Mouse (Mus musculus): ENCODE measurements around the gene Gm28044. TPM values are rescaled to one million over a fixed set of nuclear protein-coding genes. Genes with fewer than 3 reads are reported as not detected.

Gm28044 gene
- total and polyA plus RNA-seq, 3 experiments: 1.1 to 3.6 TPM; not detected in 1

DNA sequence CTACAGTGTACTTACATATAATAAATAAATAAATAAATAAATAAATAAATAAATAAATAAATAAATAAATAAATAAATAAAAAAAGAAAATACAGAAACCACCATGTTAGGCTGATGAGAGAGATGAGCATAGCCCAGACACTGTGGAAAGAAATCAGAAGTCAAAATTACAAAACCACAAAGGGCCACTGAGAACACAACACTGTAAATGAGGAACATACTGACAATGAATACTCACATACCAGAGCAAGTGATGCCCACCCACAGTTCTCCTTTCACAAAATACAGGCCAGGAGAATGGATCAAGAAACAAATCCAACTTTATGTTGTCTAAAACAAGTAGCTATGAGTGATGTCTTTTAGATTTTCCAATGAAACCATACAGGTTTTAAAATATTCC lies 8.5 kb downstream of the Gm28044 start:
- H3K27me3 ChIP-seq (ENCODE audit: control insufficient read depth in 1 of 2, insufficient read depth in 2 of 2, low read length in 2 of 2): no peaks in the 10 kb centered on the region
- no peak overlapping the region for H3K9ac ChIP-seq (ENCODE audit: control insufficient read depth, low read depth, low read length, poor library complexity, severe bottlenecking)
- TF ChIP-seq ZMIZ1 (IDR thresholded peaks at IDR 0.05; ENCODE audit: low read depth, low read length) (no peak), SMC3 (IDR thresholded peaks at IDR 0.05; ENCODE audit: low read depth, low read length) (no peak), ZNF384 (IDR thresholded peaks at IDR 0.05; ENCODE audit: low read depth, low read length) (no peak), RCOR1 (IDR thresholded peaks at IDR 0.05; ENCODE audit: low read depth, low read length) (no peak), NELFE (IDR thresholded peaks at IDR 0.05; ENCODE audit: low read depth, low read length) (no peak), TBP (IDR thresholded peaks at IDR 0.05; ENCODE audit: low read depth, low read length) (no peak), TAL1 (IDR thresholded peaks at IDR 0.05; ENCODE audit: low read length) (no peak), CTCF (IDR thresholded peaks at IDR 0.05 in 2 of 3, conservative IDR thresholded peaks at IDR 0.05 in 1 of 3; ENCODE audit: control insufficient read depth in 1 of 3, insufficient read depth in 1 of 3, low read depth in 2 of 3, low read length in 3 of 3, poor library complexity in 1 of 3, severe bottlenecking in 1 of 3) (no peak), MEF2A (IDR thresholded peaks at IDR 0.05; ENCODE audit: extremely low read depth, insufficient replicate concordance, low read depth, low read length, poor library complexity, severe bottlenecking) (no peak), JUND (IDR thresholded peaks at IDR 0.05; ENCODE audit: low read depth, low read length) (no peak), KAT2A (conservative IDR thresholded peaks at IDR 0.05; ENCODE audit: low read depth, low read length) (no peak)
- no peaks in the 10 kb centered on the region for H3K4me1 ChIP-seq (ENCODE audit: control insufficient read depth in 1 of 2, insufficient read depth in 2 of 2, low read length in 2 of 2)
- H3K79me2 ChIP-seq (ENCODE audit: control insufficient read depth, insufficient read depth, low read length, poor library complexity): no peaks in the 10 kb centered on the region; the same call in 1 of the 2 replicates
- H3K27ac ChIP-seq (ENCODE audit: control insufficient read depth, low read depth, low read length): no peak overlapping the region
- H3K9me3 ChIP-seq (replicated peaks; ENCODE audit: insufficient read depth, low read length): no peaks in the 10 kb centered on the region
- DNase-seq (ENCODE audit: low read depth, low spot score): peak; percentile 13
- no peak overlapping the region for H3K4me3 ChIP-seq (ENCODE audit: control insufficient read depth in 1 of 2, insufficient read depth in 1 of 2, low read depth in 2 of 2, low read length in 2 of 2)
- H3K36me3 ChIP-seq (ENCODE audit: control insufficient read depth in 1 of 2, insufficient read depth in 2 of 2, low read length in 2 of 2): no peaks in the 10 kb centered on the region

DNA sequence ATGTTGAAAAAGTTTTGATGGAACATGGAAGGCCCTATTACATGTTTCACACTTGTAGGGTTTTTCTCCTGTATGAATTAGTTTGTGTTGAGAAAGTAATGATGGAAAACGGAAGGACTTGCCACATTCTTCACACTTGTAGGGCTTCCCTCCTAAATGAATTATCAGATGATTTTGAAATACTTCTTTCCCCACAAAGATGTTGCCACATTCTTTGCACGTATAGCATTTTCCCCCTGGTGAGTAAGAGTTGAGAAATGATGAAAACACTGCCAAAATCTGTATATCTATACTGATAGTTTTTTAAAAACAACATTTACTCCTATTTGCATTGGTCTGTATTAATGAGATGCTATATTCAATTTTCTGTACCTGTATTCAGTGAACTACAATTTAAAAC lies 16.9 kb downstream of the Gm28044 start:
- Histone ChIP-seq H3K27me3 (ENCODE audit: control insufficient read depth in 1 of 2, insufficient read depth in 2 of 2, low read length in 2 of 2) (no peaks in the 10 kb centered on the region), H3K36me3 (ENCODE audit: control insufficient read depth in 1 of 2, insufficient read depth in 2 of 2, low read length in 2 of 2) (peaks cover 0 to 6% of the 10 kb centered on the region in 2 experiments; a peak in 2 of 4 replicates), H3K79me2 (ENCODE audit: control insufficient read depth, insufficient read depth, low read length, poor library complexity) (no peaks in the 10 kb centered on the region), H3K27ac (ENCODE audit: control insufficient read depth, low read depth, low read length) (no peak overlapping the region), H3K4me3 (ENCODE audit: control insufficient read depth in 1 of 2, insufficient read depth in 1 of 2, low read depth in 2 of 2, low read length in 2 of 2) (no peak overlapping the region), H3K4me1 (ENCODE audit: control insufficient read depth in 1 of 2, insufficient read depth in 2 of 2, low read length in 2 of 2) (no peaks in the 10 kb centered on the region), H3K9me3 (replicated peaks; ENCODE audit: insufficient read depth, low read length) (no peaks in the 10 kb centered on the region), H3K9ac (ENCODE audit: control insufficient read depth, low read depth, low read length, poor library complexity, severe bottlenecking) (no peak overlapping the region)
- no peak for TF ChIP-seq MAZ (IDR thresholded peaks at IDR 0.05; ENCODE audit: low read depth, low read length)
- TF ChIP-seq SMC3 (IDR thresholded peaks at IDR 0.05; ENCODE audit: low read depth, low read length): no peak
- TF ChIP-seq ZNF384 (IDR thresholded peaks at IDR 0.05; ENCODE audit: low read depth, low read length): no peak
- TF ChIP-seq CHD2 (IDR thresholded peaks at IDR 0.05; ENCODE audit: low read length): no peak
- no peak for TF ChIP-seq CHD1 (IDR thresholded peaks at IDR 0.05; ENCODE audit: low read depth, low read length)
- no peak for TF ChIP-seq TBP (IDR thresholded peaks at IDR 0.05; ENCODE audit: low read depth, low read length)
- TF ChIP-seq UBTF (IDR thresholded peaks at IDR 0.05; ENCODE audit: borderline replicate concordance, insufficient read depth, low read depth, low read length): no peak
- TF ChIP-seq USF1 (IDR thresholded peaks at IDR 0.05; ENCODE audit: low read depth, low read length): no peak
- no peak for TF ChIP-seq POLR2A (IDR thresholded peaks at IDR 0.05; ENCODE audit: control insufficient read depth in 1 of 2, insufficient read depth in 1 of 2, low read depth in 1 of 2, low read length in 2 of 2, poor library complexity in 1 of 2)
- no peak for TF ChIP-seq POLR2AphosphoS2 (IDR thresholded peaks at IDR 0.05; ENCODE audit: low read length)
- no peak for TF ChIP-seq MYB (IDR thresholded peaks at IDR 0.05; ENCODE audit: low read depth, low read length)
- TF ChIP-seq USF2 (IDR thresholded peaks at IDR 0.05; ENCODE audit: borderline replicate concordance in 1 of 2, insufficient read depth in 1 of 2, low read depth in 1 of 2, low read length in 2 of 2): no peak
- TF ChIP-seq MAX (IDR thresholded peaks at IDR 0.05; ENCODE audit: low read length): no peak
- no peak for TF ChIP-seq EP300 (IDR thresholded peaks at IDR 0.05; ENCODE audit: low read depth in 1 of 2, low read length in 2 of 2)
- no peak for TF ChIP-seq HCFC1 (IDR thresholded peaks at IDR 0.05; ENCODE audit: low read depth, low read length)
- no peak for TF ChIP-seq ZMIZ1 (IDR thresholded peaks at IDR 0.05; ENCODE audit: low read depth, low read length)
- TF ChIP-seq MYC (IDR thresholded peaks at IDR 0.05; ENCODE audit: low read depth, low read length): no peak
- no peak for TF ChIP-seq KAT2A (conservative IDR thresholded peaks at IDR 0.05; ENCODE audit: low read depth, low read length)
- no peak for TF ChIP-seq NELFE (IDR thresholded peaks at IDR 0.05; ENCODE audit: low read depth, low read length)
- TF ChIP-seq GABPA (IDR thresholded peaks at IDR 0.05; ENCODE audit: low read depth, low read length): no peak
- DNase-seq (ENCODE audit: low read depth, low spot score): no peak

All from MEL (cell line).